Mouse (Mus musculus) liver, embryonic 13.5 days (tissue): Measurements from ENCODE around the gene Cd59b. TPM values are rescaled to one million over a fixed set of nuclear protein-coding genes. Genes with fewer than 3 reads are reported as not detected.

Experiments used
- ATAC-seq: fragments of 200-750 bp; cut with Nextera tagmentation; 2 replicates; pipeline ENCODE4 v1.8.0; 2017; ENCODE audit warnings: low read depth, mild to moderate bottlenecking, moderate number of reproducible peaks, moderate library complexity
- DNase-seq: peaks from one replicate; pipeline ENCODE4 v3.0.0; 2022
- H3K27ac ChIP-seq: fragments of 300-500 bp; sonication (generic); 2 replicates; pipeline ENCODE4 v1.5.1; 2015; ENCODE audit warnings: moderate library complexity, mild to moderate bottlenecking, inconsistent platforms
- H3K27me3 ChIP-seq: fragments of 300-500 bp; sonication (generic); 2 replicates; pipeline ENCODE4 v1.6.1; 2015; ENCODE audit warnings: mild to moderate bottlenecking, inconsistent platforms
- H3K36me3 ChIP-seq: fragments of 300-500 bp; sonication (generic); 2 replicates; pipeline ENCODE4 v1.6.1; 2015; ENCODE audit warnings: mild to moderate bottlenecking, inconsistent platforms
- H3K4me1 ChIP-seq: fragments of 300-500 bp; sonication (generic); replicated peaks from 2 replicates; pipeline ENCODE4 v1.6.1; 2015; ENCODE audit warnings: inconsistent platforms
- H3K4me2 ChIP-seq: fragments of 300-500 bp; sonication (generic); 2 replicates; pipeline ENCODE4 v1.6.1; 2015; ENCODE audit warnings: inconsistent platforms, mild to moderate bottlenecking, moderate library complexity
- H3K4me3 ChIP-seq: fragments of 300-500 bp; sonication (generic); replicated peaks from 2 replicates; pipeline ENCODE4 v1.5.1; 2015; ENCODE audit warnings: mild to moderate bottlenecking, inconsistent platforms
- H3K9ac ChIP-seq: fragments of 300-500 bp; sonication (generic); 2 replicates; pipeline ENCODE4 v1.6.1; 2015; ENCODE audit warnings: mild to moderate bottlenecking, inconsistent platforms
- H3K9me3 ChIP-seq: fragments of 300-500 bp; sonication (generic); replicated peaks from 2 replicates; pipeline ENCODE4 v1.6.1; 2016; ENCODE audit warnings: inconsistent platforms
- WGBS: fragments of 180-500 bp; shearing (Covaris S2); methylation state at CpG from one replicate; pipeline ENCODE4 v1.1.7; 2015; ENCODE audit not compliant: insufficient replicate concordance; 5-methylcytosine and 5-hydroxymethylcytosine counted together
- polyA plus RNA-seq: library from polyadenylated mRNA; unstranded; fragments of >200 nt; fragmentation: Nextera tagmentation; extraction: Ambion mirVana; gene quantifications from 2 replicates; pipeline ENCODE4 v1.2.1, GENCODE M21; 2015

Cd59b gene
- polyA plus RNA-seq, 1 experiment from 2014 or later: 13.1 TPM

DNA sequence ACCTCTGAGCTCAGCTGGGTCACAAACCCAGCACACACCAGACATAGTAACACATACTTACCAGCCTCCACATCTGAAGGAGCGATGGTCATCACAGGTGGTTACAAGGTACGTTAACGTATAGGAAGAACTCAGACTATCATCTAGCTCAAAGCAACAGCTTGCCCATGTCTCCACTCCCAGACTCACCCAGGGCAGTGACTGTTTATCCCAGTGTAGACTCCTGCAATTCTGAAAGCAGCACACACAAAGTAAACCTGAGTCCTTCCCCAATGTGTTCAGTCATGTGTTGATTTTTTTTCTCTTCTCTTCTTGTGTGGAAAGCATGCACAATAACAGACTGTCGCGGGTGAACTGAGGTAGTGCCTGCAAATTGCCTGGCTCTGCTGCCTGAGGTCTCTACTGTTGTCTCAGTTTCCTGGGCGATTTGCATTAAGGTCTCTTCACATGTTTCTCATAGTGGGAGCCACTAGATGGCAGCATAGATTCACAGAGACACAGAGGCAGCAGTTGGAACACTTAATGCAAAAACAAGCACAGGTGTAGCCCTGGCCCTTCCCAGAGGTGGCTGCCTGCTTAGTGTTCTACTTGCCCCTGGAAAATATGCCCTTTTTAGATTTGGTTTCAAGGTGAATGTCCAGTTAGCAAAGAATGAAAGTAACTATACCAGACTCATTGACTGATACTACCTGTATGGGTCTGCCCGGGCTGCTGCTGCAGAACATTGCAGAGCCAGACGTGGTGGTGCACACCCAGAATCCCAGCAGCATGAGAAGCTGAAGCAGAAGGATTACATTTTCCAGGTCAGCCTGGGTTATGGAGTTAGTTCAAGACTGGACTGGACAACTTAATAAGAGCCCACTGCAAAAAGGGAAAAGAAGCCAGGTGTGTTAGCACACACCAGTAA lies 64.8 kb downstream of the Cd59b start:
- peak; percentile 61 for DNase-seq
- 41% methylated on average over 8 of the region's 8 CpGs for WGBS
- peaks cover 24% of the 10 kb centered on the region for H3K27me3 ChIP-seq

DNA sequence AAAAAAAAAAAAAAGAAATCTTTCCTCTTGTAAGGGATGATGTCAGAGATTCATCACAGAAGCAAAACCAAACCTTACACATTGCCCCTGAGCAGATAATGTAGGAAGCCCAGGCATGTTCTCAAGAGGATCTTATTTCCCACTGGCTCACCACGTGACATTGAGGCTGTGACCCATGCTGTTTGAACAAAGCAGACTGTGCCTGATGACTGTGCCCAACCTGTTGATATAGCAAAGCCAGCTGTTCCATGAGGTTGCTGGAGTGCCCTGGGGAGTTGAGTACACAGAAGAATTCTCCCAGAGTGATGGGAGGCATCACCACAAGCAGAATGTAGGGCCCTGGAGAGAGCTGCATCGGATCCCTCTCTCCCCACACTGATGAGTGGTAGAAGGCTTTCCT lies 66.3 kb downstream of the Cd59b start:
- 59% methylated on average over 2 of the region's 2 CpGs for WGBS

More for the DNA sequence above, 64.8 kb downstream of the Cd59b start:
- H3K27ac ChIP-seq: no peak overlapping the region
- H3K4me1 ChIP-seq: peaks cover 36% of the 10 kb centered on the region
- H3K9me3 ChIP-seq: no peaks in the 10 kb centered on the region; the same call in 1 of the 2 replicates
- H3K9ac ChIP-seq: no peak overlapping the region
- no peak overlapping the region for H3K4me3 ChIP-seq
- ATAC-seq: no peak
- H3K36me3 ChIP-seq: no peaks in the 10 kb centered on the region
- no peak overlapping the region for H3K4me2 ChIP-seq

More for the DNA sequence above, 66.3 kb downstream of the Cd59b start:
- no peak overlapping the region for H3K9ac ChIP-seq
- H3K27me3 ChIP-seq: peaks cover 25% of the 10 kb centered on the region
- no peaks in the 10 kb centered on the region; the same call in 1 of the 2 replicates for H3K9me3 ChIP-seq
- no peak overlapping the region for H3K27ac ChIP-seq
- no peak overlapping the region for H3K4me2 ChIP-seq
- H3K36me3 ChIP-seq: no peaks in the 10 kb centered on the region
- ATAC-seq (no peak), DNase-seq (no peak)
- H3K4me3 ChIP-seq: no peak overlapping the region
- peaks cover 20% of the 10 kb centered on the region for H3K4me1 ChIP-seq

Other genes with a start within 250 kb of the Cd59b start
- 156 and 167 TPM in 2 replicates for gene Lmo2, start 111.9 kb upstream of the Cd59b start, polyA plus RNA-seq
- 50.2 and 61.5 TPM in 2 replicates for gene Fbxo3, start 42.1 kb upstream of the Cd59b start, polyA plus RNA-seq
- 0.99 and 1.3 TPM in 2 replicates for gene 4931422A03Rik, start 41.5 kb upstream of the Cd59b start, polyA plus RNA-seq
- gene Gm10912, start 4.0 kb upstream of the Cd59b start, polyA plus RNA-seq: 0.06 TPM in 1 of 2 replicates, not detected in the other
- gene Gm10799, start 1.3 kb upstream of the Cd59b start, polyA plus RNA-seq: not detected in 2 replicates
- 82.9 and 85.7 TPM in 2 replicates for gene Cd59a, start 26.0 kb downstream of the Cd59b start, polyA plus RNA-seq
- gene A930018P22Rik, start 52.9 kb downstream of the Cd59b start, polyA plus RNA-seq: 0.19 and 0.48 TPM in 2 replicates